Mouse (Mus musculus) lung, embryonic 14.5 days (tissue): ENCODE results near the gene Elmo1. TPM values are rescaled to one million over a fixed set of nuclear protein-coding genes. Genes with fewer than 3 reads are reported as not detected.

Experiments used
- ATAC-seq: fragments of 200-750 bp; cut with Nextera tagmentation; 2 replicates; pipeline ENCODE4 v1.8.0; 2017; ENCODE audit warnings: mild to moderate bottlenecking, moderate TSS enrichment, moderate library complexity; ENCODE audit not compliant: insufficient read depth
- DNase-seq: peaks from one replicate; pipeline ENCODE4 v3.0.0-alpha.2; 2015
- H3K27ac ChIP-seq: fragments of 300-500 bp; sonication (generic); 2 replicates; pipeline ENCODE4 v1.5.1; 2014; ENCODE audit warnings: low read depth, mild to moderate bottlenecking, moderate library complexity
- H3K27me3 ChIP-seq: fragments of 300-500 bp; sonication (generic); 2 replicates; pipeline ENCODE4 v1.6.1; 2014; ENCODE audit warnings: low read length, control low read depth; ENCODE audit not compliant: insufficient read depth
- H3K36me3 ChIP-seq: fragments of 300-500 bp; sonication (generic); 2 replicates; pipeline ENCODE4 v1.6.1; 2014; ENCODE audit warnings: control low read depth; ENCODE audit not compliant: insufficient read depth
- H3K4me1 ChIP-seq: fragments of 300-500 bp; sonication (generic); 2 replicates; pipeline ENCODE4 v1.6.1; 2014; ENCODE audit warnings: antibody characterized with exemption, control low read depth; ENCODE audit not compliant: insufficient read depth
- H3K4me2 ChIP-seq: fragments of 300-500 bp; sonication (generic); 2 replicates; pipeline ENCODE4 v1.6.1; 2014; ENCODE audit warnings: mild to moderate bottlenecking
- H3K4me3 ChIP-seq: fragments of 300-500 bp; sonication (generic); 2 replicates; pipeline ENCODE4 v1.5.1; 2014; ENCODE audit warnings: low read depth, low read length
- H3K9ac ChIP-seq: fragments of 300-500 bp; sonication (generic); 2 replicates; pipeline ENCODE4 v1.6.1; 2014
- H3K9me3 ChIP-seq: fragments of 300-500 bp; sonication (generic); 2 replicates; pipeline ENCODE4 v1.6.1; 2016; ENCODE audit warnings: low read depth, low read length, control low read depth
- CTCF ChIP-seq: IDR thresholded peaks from 2 replicates; pipeline ENCODE4 v1.5.1; 2016; ENCODE audit warnings: antibody characterized with exemption, low read depth
- WGBS: fragments of 180-500 bp; shearing (Covaris S2); extraction: QIAGEN DNeasy Blood & Tissue Kit; methylation state at CpG from one replicate; pipeline ENCODE4 v1.1.7; 2014; 5-methylcytosine and 5-hydroxymethylcytosine counted together
- polyA plus RNA-seq: library from polyadenylated mRNA; unstranded; fragments of >200 nt; fragmentation: Nextera tagmentation; extraction: Ambion mirVana; gene quantifications from 2 replicates; pipeline ENCODE4 v1.2.1, GENCODE M21; 2014

Gene Elmo1
- polyA plus RNA-seq, 1 experiment from 2014 or later = 37.8 TPM

DNA sequence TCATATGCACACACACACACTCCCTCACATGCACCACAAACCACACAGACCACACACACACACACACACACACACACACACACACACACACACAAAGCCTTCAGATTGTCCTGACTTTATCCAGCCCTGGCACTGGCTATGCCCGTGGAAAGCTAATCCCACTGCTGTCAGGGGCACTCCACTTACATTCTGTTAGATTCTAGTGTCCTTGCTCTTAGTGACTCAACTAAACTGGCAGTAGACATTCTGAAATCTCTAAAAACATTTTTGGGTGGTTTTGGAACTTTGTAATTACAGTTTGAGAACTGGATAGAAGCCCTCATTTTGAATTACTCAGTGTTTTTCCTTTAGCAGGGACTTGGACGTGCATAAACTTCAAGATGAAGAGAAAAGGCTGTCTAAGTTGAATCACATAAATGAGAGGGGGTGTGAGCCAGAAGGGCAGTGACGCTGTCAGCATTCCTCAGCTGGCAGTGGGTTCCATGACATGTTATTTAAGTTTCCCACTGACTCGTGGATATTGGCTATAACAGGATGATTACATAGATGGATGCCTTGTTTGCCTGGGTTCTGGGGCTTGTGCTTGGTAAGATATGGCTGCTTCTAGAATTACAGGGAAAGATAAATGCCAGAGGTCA, 127.2 kb downstream of the Elmo1 start:
- Histone ChIP-seq H3K27me3 (no peaks in the 10 kb centered on the region), H3K4me1 (peaks cover 6% of the 10 kb centered on the region), H3K9me3 (no peaks in the 10 kb centered on the region), H3K36me3 (0 out of 2 replicates have a peak, but pooled peaks cover 7% of the 10 kb centered on the region), H3K27ac (peak overlapping the region; percentile 82), H3K9ac (no peak overlapping the region; the same call in 1 of the 2 replicates), H3K4me3 (no peak overlapping the region), H3K4me2 (no peak overlapping the region)
- ATAC-seq (peak; percentile 85; the same call in 1 of the 2 replicates), DNase-seq (peak; percentile 74)
- WGBS = 33% methylated on average over 4 of the region's 4 CpGs
- TF ChIP-seq CTCF = no peak

DNA sequence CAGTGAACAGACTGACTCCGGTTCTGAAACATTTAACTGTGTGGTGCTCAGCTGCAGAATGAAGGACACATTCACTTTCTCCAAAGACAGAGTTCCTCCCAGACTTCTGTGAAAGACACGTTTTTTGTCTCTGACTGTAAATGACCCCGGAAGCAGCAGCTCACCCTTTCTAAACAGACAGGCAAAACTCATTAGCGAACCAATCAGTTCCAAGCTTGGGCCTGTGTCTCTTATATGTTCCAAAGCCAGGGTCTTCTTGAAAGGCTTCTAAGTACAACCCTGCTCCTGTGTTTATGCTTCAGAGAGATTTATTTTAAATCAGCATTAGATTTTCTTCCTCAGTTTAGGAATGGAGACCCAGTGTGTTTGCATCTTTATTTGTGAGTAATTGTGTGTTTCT, 127.7 kb downstream of the Elmo1 start:
- H3K9ac ChIP-seq = no peak overlapping the region; the same call in 1 of the 2 replicates
- no peak for TF ChIP-seq CTCF
- H3K36me3 ChIP-seq = 0 out of 2 replicates have a peak, but pooled peaks cover 7% of the 10 kb centered on the region
- H3K4me2 ChIP-seq = no peak overlapping the region
- H3K27me3 ChIP-seq = no peaks in the 10 kb centered on the region
- peak; percentile 56 for DNase-seq
- ATAC-seq = peak; percentile 64; the same call in 1 of the 2 replicates
- peak overlapping the region; percentile 82 for H3K27ac ChIP-seq
- peaks cover 6% of the 10 kb centered on the region for H3K4me1 ChIP-seq
- no peaks in the 10 kb centered on the region for H3K9me3 ChIP-seq
- H3K4me3 ChIP-seq = no peak overlapping the region
- 31% methylated on average over 4 of the region's 4 CpGs for WGBS

- Histone ChIP-seq H3K4me2 (no peak overlapping the region), H3K4me1 (peaks cover 6% of the 10 kb centered on the region), H3K9ac (no peak overlapping the region), H3K27ac (no peak overlapping the region), H3K4me3 (no peak overlapping the region), H3K36me3 (0 out of 2 replicates have a peak, but pooled peaks cover 2% of the 10 kb centered on the region), H3K27me3 (no peaks in the 10 kb centered on the region), H3K9me3 (no peaks in the 10 kb centered on the region)
- DNase-seq (no peak), ATAC-seq (no peak)
- TF ChIP-seq CTCF = no peak
These were observed 130.0 kb downstream of the Elmo1 start for GRCm38 (mm10) chr13:20220414-20220813.

- Histone ChIP-seq H3K4me1 (peaks cover 12% of the 10 kb centered on the region; the same call in 1 of the 2 replicates), H3K4me3 (no peak overlapping the region), H3K9ac (no peak overlapping the region), H3K27ac (no peak overlapping the region), H3K36me3 (no peaks in the 10 kb centered on the region), H3K27me3 (no peaks in the 10 kb centered on the region), H3K4me2 (no peak overlapping the region), H3K9me3 (no peaks in the 10 kb centered on the region)
- WGBS = 70% methylated on average over 11 of the region's 11 CpGs
- ATAC-seq = no peak
- no peak for TF ChIP-seq CTCF
- no peak for DNase-seq
These were observed 137.7 kb downstream of the Elmo1 start for GRCm38 (mm10) chr13:20227923-20228705.

DNA sequence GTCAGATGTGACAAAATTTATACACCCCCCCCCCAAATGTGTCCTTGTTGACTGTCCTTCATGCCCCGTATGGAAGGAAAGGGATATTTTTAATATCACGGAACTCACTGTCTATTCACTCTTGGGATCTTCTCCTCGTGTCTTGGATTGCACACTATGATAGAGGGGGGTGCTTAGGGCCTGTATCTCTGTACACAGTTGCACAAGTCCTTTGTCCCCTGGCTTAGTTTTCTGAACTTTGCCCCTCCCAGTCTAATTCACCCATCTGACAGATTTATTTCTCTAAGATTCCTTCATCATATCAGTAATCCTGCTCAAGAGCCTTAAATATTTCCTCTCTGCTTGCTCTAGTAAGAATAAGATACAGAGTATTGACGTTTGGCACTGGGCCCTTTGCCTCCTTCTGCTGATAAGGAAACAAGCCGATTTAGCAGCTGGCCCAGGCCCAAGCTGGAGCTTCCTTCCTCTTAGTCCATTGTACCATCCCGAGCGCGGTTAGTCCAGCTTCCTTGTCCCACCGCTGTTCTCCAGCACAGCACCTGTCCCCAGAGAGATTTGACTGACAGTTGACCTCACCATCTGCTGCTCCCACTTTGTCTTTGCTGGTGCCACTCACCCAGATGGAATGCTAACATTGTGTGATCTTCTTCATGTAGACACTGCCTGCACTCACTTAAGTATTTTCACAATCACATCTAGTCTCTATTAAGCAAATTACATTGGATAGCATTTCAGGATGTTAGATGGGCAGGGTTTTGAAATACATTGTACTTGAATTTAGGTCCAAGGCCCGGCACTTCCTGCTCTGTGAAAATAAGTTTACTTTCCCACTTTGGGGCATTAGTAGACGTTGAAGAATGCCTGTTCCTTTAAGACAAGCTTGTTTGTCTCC, 141.7 kb downstream of the Elmo1 start:
- Histone ChIP-seq H3K4me3 (no peak overlapping the region), H3K4me2 (no peak overlapping the region; the same call in 1 of the 2 replicates), H3K27me3 (no peaks in the 10 kb centered on the region), H3K9me3 (no peaks in the 10 kb centered on the region), H3K4me1 (peaks cover 12% of the 10 kb centered on the region; the same call in 1 of the 2 replicates), H3K36me3 (no peaks in the 10 kb centered on the region), H3K27ac (peak overlapping the region; percentile 46; the same call in 1 of the 2 replicates), H3K9ac (no peak overlapping the region)
- DNase-seq (peak; percentile 81), ATAC-seq (peak; percentile 81)
- 34% methylated on average over 11 of the region's 11 CpGs for WGBS
- no peak for TF ChIP-seq CTCF

DNA sequence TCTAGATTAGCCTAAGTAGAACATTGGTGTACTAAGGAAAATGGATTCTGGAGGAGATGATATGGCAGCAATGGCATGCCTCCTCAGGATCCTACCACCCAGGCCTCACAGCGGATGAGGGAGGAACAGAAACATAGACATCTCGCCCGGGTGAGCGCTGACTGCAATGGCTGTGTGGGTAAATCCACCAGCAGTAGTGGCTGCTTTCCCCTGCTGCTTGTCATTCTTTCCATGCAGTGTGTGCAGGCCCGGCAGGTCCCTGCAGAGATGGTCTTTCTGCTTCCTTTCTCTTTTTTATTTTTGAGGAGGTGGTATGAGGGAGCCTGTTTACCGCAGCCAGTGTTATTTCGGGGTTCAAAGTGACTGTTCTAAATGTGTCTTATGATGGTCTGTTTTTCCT, 143.3 kb downstream of the Elmo1 start:
- no peak for TF ChIP-seq CTCF
- H3K9me3 ChIP-seq = no peaks in the 10 kb centered on the region
- no peak for DNase-seq

More for the DNA sequence above, 143.3 kb downstream of the Elmo1 start:
- Histone ChIP-seq H3K9ac (no peak overlapping the region), H3K4me1 (peaks cover 12% of the 10 kb centered on the region; the same call in 1 of the 2 replicates), H3K4me3 (no peak overlapping the region), H3K27me3 (no peaks in the 10 kb centered on the region), H3K36me3 (no peaks in the 10 kb centered on the region), H3K27ac (no peak overlapping the region), H3K4me2 (no peak overlapping the region)
- WGBS = 93% methylated on average over 7 of the region's 7 CpGs
- no peak for ATAC-seq
